Mouse (Mus musculus) kidney, adult 2 months (tissue): ENCODE measurements around the gene Pdzd9. TPM values are rescaled to one million over a fixed set of nuclear protein-coding genes. Genes with fewer than 3 reads are reported as not detected.
A peak's percentile ranks its signal among the peaks of the same experiment; 100 is the strongest.

Experiments used
- DNase-seq: peaks from one replicate; pipeline ENCODE4 v3.0.0; 2021
- H3K27ac ChIP-seq: fragments of 200-500 bp; 2 replicates; pipeline ENCODE4 v1.5.1; 2012; ENCODE audit warnings: low read depth, low read length, control low read depth, inconsistent platforms; ENCODE audit not compliant: insufficient read depth
- H3K27me3 ChIP-seq: fragments of 200-500 bp; replicated peaks from 2 replicates; pipeline ENCODE4 v1.6.1; 2012; ENCODE audit warnings: mild to moderate bottlenecking, moderate library complexity, low read length, inconsistent platforms; ENCODE audit not compliant: control insufficient read depth, insufficient read depth
- H3K36me3 ChIP-seq: fragments of 200-500 bp; 2 replicates; pipeline ENCODE4 v1.6.1; 2012; ENCODE audit warnings: mild to moderate bottlenecking, moderate library complexity, low read length, inconsistent platforms; ENCODE audit not compliant: control insufficient read depth, insufficient read depth
- H3K4me1 ChIP-seq: fragments of 200-500 bp; 2 replicates; pipeline ENCODE4 v1.6.1; 2011; ENCODE audit warnings: low read length; ENCODE audit not compliant: control insufficient read depth, insufficient read depth
- H3K4me3 ChIP-seq: fragments of 200-500 bp; 2 replicates; pipeline ENCODE4 v1.5.1; 2011; ENCODE audit warnings: mild to moderate bottlenecking, low read depth, low read length, control low read depth; ENCODE audit not compliant: insufficient read depth
- CTCF ChIP-seq: fragments of 200-500 bp; conservative IDR thresholded peaks from 2 replicates; pipeline ENCODE4 v1.5.1; 2011; ENCODE audit warnings: low read depth, mild to moderate bottlenecking, control low read depth, low read length, moderate library complexity, mixed read lengths; ENCODE audit not compliant: insufficient read depth, insufficient read length
- POLR2A ChIP-seq: fragments of 200-500 bp; IDR thresholded peaks from one replicate; pipeline ENCODE4 v1.6.1; 2011; ENCODE audit warnings: low read depth, low read length, control low read depth
- WGBS: fragments of 180-500 bp; shearing (Covaris S2); methylation state at CpG from one replicate; pipeline ENCODE4 v1.1.7; 2018; 5-methylcytosine and 5-hydroxymethylcytosine counted together
- polyA plus RNA-seq: library from polyadenylated mRNA; depleted of rRNA; stranded (reverse); fragments of >200 nt; gene quantifications from 2 replicates; pipeline ENCODE4 v1.2.3, GENCODE M21; 2012

The Pdzd9 gene
- polyA plus RNA-seq, 1 experiment, result 0.09 TPM

DNA sequence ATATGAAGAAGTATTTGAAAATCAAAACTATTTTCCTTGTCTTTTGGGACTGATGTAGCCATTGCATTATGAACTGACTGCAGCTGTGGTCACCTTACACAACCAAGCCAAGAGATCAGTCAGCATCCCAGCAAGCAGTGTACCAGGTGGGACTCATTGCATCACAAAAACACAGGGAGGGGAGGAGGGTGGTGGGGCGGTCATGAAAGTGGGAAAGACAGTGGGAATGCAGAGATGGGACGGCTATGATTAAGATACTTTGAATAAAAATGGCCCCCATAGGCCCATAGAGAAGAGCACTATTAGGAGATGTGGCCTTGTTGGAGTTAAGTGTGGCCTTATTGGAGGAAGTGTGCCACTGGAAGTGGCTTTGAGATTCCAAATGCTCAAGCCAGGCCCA lies 26.2 kb upstream of the Pdzd9 start:
- no peak for DNase-seq
- Histone ChIP-seq H3K36me3 (no peaks in the 10 kb centered on the region), H3K4me3 (no peak overlapping the region), H3K27me3 (no peaks in the 10 kb centered on the region), H3K27ac (no peak overlapping the region), H3K4me1 (no peaks in the 10 kb centered on the region)
- TF ChIP-seq CTCF (no peak), POLR2A (no peak)
- 97% methylated on average over 2 of the region's 2 CpGs for WGBS

DNA sequence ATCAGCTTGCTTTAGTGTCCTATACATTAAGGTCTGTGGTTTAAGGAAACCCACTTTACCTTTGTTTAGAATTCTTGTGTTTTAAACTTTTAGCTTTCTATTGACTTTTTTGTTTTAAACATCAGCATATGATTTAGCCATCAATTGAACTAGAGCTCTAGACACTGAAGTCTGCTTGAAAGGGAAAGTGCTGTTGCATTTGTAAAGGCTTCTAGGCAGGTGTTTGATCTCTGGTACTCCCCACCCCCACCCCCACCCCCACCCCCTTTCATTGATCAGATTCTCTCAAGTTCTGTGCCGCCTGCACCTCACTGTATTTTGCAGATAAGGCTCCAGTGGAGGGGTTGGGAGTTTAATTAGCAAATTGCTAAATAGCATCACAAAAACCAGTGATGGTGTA lies 25.5 kb upstream of the Pdzd9 start:
- no peak for DNase-seq
- H3K4me3 ChIP-seq, result no peak overlapping the region
- TF ChIP-seq POLR2A (no peak), CTCF (no peak)
- H3K27me3 ChIP-seq, result no peaks in the 10 kb centered on the region
- no peaks in the 10 kb centered on the region for H3K4me1 ChIP-seq
- H3K36me3 ChIP-seq, result no peaks in the 10 kb centered on the region
- no peak overlapping the region for H3K27ac ChIP-seq
- WGBS, result 100% methylated on average over 1 of the region's 1 CpGs

- H3K27ac ChIP-seq, result no peak overlapping the region
- H3K27me3 ChIP-seq, result no peaks in the 10 kb centered on the region
- no peaks in the 10 kb centered on the region for H3K36me3 ChIP-seq
- H3K4me3 ChIP-seq, result no peak overlapping the region
- DNase-seq, result no peak
- WGBS, result 48% methylated on average over 6 of the region's 6 CpGs
- TF ChIP-seq CTCF, result no peak
- no peaks in the 10 kb centered on the region for H3K4me1 ChIP-seq
Measured at GRCm38 (mm10) chr7:120695196-120695595, 25.1 kb upstream of the Pdzd9 start.

- Histone ChIP-seq H3K4me3 (no peak overlapping the region), H3K4me1 (no peaks in the 10 kb centered on the region), H3K27me3 (no peaks in the 10 kb centered on the region), H3K36me3 (no peaks in the 10 kb centered on the region), H3K27ac (no peak overlapping the region)
- WGBS, result 95% methylated on average over 5 of the region's 5 CpGs
- no peak for DNase-seq
- TF ChIP-seq CTCF, result no peak
- TF ChIP-seq POLR2A, result no peak
Measured at GRCm38 (mm10) chr7:120693831-120694375, 23.8 kb upstream of the Pdzd9 start.

DNA sequence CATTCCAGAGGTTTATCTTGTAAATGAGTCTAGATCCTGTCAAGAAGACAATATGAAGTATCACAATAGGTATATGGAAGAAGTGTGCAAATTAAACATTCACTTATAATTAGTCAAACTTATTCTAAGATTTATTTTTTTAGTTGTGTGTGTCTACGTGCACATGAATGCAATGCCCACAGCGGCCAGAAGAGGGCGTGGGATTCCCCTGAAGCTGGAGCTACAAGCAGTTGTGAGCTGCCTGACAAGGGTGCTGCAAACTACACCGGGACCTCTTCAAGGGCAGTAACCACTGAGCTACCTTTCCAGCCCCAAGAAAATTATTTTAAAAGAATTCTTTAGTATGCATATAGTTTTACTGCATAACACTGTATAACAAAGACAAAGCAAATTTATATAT lies 20.5 kb upstream of the Pdzd9 start:
- Histone ChIP-seq H3K27me3 (no peaks in the 10 kb centered on the region), H3K4me3 (no peak overlapping the region), H3K27ac (no peak overlapping the region), H3K4me1 (peaks cover 2% of the 10 kb centered on the region; the same call in 1 of the 2 replicates), H3K36me3 (no peaks in the 10 kb centered on the region)
- 74% methylated on average over 4 of the region's 4 CpGs for WGBS
- no peak for DNase-seq
- 0 out of 2 replicates have a peak, but pooled peaks have one; percentile 20 for TF ChIP-seq CTCF
- TF ChIP-seq POLR2A, result no peak

DNA sequence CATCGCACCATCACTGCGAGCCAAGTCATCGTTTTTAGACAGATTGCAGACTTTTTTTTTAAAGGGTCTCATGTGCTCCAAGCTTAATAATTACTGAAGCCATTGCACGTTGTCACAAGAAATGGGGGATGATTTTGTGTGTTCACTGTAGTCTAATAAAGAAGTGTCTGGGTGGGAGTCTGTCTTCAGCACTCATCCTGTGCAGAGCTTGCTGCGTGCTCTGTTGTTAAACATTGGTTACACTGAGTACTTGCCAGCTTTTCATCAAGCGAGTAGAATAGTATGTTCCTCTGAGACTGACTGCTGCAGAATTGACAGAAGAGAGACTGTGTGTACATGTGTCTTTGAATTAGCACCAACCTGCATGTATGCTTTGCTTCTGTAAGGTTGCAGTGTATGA lies 15.1 kb upstream of the Pdzd9 start:
- H3K27ac ChIP-seq, result no peak overlapping the region; the same call in 1 of the 2 replicates
- no peak overlapping the region for H3K4me3 ChIP-seq
- no peaks in the 10 kb centered on the region for H3K27me3 ChIP-seq
- WGBS, result 49% methylated on average over 6 of the region's 6 CpGs
- H3K36me3 ChIP-seq, result no peaks in the 10 kb centered on the region
- TF ChIP-seq POLR2A (no peak), CTCF (no peak)
- H3K4me1 ChIP-seq, result peaks cover 16% of the 10 kb centered on the region
- no peak for DNase-seq

- WGBS, result 54% methylated on average over 2 of the region's 2 CpGs
- Histone ChIP-seq H3K36me3 (no peaks in the 10 kb centered on the region), H3K4me1 (peaks cover 16% of the 10 kb centered on the region), H3K27ac (no peak overlapping the region; the same call in 1 of the 2 replicates), H3K27me3 (no peaks in the 10 kb centered on the region), H3K4me3 (no peak overlapping the region)
- TF ChIP-seq CTCF, result no peak
- TF ChIP-seq POLR2A, result no peak
- DNase-seq, result no peak
Measured at GRCm38 (mm10) chr7:120684731-120685161, 14.6 kb upstream of the Pdzd9 start.
